Mouse (Mus musculus) adrenal gland, postnatal 10 days (tissue): ENCODE data around the gene Hk3. TPM values are rescaled to one million over a fixed set of nuclear protein-coding genes. Genes with fewer than 3 reads are reported as not detected.

Source experiments
- DNase-seq: peaks from one replicate; pipeline ENCODE4 v3.0.0; 2021; ENCODE audit warnings: mixed read lengths
- total RNA-seq, 2 experiments: library from RNA; stranded (reverse); gene quantifications; 2 replicates each; pipeline ENCODE4 v1.2.3; 2021

The Hk3 gene
- total RNA-seq, 2 experiments from 2014 or later: 1.7 to 2.0 TPM

DNA sequence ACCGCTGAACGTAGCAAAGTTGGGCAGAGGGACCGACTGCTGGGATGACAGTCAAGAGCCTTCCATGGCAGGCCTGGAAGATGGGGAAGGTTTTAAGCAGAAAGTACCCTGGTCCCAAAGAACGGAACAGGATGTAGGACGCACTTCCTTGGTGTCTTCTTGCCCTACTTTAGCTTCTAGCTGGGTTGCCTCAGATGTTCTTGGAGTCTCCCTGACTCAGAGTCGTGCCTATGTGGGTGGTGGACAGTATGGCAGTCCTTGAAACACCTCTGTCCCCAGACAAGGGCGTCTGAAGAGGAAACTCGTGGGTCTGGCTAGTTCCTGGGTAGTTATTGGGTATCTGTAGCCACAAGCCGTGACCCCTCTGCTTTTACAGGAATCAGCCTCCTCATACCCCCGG, 19.1 kb downstream of the Hk3 start:
- DNase-seq: no peak

DNA sequence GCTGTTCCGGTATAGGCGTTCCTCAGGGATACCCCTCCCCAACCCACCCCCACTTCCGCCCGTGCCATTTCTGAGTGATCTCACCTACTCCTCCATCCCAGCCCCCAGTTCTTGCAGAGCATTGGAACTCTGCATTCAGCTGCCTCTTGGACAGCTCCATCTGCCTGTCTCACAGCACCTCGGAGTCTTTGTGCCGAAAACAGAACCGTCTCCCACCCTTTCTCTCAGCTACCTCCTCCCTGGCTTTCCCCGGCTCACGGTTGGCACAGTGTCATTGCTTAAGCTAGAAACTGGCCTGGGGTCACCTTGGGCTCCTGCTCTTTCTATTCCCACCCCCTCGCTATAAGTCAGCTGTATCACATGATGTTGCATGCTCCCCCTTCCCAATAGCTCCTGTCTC, 20.8 kb downstream of the Hk3 start:
- no peak for DNase-seq

DNA sequence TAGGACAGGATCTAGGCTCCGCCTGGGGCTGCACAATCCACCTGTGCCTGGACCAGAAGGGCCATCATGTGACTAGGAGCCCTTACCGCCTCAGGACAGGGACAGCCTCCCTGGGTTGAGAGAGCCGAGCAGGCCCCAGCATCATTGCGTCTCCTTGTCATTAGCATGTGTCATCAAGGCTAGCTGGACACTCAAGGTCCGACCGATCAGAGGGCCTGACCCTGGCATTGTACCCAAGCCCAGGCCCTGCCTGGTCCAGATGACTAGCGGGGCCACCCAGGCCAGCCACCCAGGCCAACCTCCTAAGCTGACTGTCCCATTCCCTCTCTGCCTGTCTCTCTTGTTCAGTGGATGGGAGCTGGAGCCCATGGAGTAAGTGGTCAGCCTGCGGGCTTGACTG, 23.6 kb downstream of the Hk3 start:
- DNase-seq: no peak

DNA sequence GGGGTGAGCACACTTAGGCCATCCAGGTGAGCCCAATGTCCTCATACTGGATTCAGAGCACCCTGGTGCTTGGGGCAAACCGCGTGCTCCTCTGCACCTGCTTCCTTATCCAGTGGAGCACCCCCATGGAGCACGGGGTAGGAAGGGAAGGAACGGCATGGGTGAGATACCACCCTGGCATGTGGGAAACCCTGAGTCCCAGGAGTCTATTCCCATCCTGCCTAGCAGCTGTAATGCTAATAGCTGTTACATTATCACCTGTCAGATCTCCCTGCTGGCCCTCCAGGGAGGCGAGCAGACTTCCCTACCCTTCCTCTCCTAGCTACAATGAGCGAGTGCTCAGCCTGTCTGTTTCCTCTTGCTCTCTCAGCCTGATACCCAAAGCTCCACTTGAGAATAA, 26.0 kb downstream of the Hk3 start:
- DNase-seq: no peak

DNA sequence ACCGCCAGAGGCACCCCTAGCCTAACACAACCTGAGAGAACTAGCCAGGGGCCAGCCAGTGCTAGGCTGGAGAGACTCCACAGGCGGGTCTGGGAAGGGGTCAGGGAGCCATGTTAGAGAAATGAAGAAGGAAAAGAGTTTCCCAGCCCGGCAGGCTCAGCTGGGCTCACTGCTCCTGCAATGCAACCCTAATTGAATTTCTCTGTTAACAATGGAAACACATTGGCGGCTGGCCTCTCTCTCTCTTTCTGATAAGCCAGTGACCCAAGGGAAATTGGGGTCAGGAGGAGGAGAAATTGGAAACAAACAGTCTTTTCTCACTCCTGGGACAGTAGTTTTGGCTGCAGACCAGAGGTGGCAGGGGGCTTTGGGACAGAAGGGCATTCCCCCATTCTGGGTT, 26.6 kb downstream of the Hk3 start:
- DNase-seq: no peak

DNA sequence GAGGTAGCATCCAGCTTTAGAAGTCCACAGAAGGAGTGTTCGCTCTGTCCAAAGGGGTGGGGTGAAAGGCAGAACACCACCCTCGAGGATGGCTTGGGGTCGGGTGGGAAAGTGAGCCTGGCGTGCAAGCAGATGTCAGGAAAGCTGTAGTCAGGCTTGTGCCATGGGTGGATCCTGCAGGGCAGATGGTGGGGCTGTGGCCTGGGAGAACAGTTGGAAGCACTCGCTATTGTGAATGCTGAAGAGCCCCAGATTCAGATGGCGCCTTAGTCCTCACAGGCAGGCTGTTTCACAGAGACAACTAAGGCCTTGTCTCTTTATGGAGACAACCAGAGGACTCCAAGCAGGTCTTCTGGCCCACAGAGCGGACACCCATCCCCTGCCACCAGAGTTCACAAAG, 29.0 kb downstream of the Hk3 start:
- DNase-seq: no peak

DNA sequence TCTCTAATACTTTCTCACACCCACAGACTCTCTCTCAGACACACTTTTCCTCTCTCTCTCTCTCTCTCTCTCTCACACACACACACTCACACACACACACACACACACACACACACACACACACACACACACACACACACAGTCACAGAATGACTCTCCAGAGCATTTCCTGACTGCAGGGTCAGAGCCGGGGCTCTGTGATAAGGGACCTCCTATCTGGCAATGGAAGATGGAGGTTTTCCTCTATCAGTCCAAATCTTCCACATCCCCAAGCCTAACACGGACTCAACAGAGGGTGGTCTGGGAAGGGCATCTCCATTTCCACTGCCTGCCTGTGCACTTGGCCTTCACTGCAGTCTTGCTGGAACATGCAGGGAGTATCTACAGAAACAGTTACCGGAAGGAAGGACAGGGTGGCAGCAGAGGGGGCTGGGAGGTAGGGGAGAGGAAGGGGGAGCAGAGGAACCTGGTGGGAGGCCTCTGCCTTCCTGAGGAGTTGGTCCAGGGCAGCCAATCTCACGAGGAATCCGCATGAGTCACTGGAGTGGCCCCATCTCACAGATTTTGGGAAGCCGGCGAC, 32.9 kb downstream of the Hk3 start:
- DNase-seq: no peak

DNA sequence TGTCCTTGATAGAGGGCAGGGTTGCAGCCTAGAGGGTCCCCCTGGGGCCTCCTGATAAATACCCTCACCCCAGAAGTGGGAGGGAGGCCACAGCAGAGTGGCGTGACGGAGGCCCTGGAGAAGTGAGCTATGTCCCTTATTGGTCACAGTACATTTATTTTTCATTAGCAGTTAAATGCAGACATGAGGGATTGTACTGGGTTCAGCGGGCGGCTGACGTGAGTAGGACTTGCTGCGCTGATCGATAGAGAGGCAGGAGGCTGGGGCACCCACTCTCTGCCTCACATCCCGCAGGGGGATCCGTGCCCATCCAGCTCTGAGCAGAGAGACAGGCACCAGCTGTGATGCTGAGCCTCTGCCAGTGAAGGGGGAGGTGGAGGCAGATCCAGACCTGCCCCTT, 33.8 kb downstream of the Hk3 start:
- DNase-seq: no peak

DNA sequence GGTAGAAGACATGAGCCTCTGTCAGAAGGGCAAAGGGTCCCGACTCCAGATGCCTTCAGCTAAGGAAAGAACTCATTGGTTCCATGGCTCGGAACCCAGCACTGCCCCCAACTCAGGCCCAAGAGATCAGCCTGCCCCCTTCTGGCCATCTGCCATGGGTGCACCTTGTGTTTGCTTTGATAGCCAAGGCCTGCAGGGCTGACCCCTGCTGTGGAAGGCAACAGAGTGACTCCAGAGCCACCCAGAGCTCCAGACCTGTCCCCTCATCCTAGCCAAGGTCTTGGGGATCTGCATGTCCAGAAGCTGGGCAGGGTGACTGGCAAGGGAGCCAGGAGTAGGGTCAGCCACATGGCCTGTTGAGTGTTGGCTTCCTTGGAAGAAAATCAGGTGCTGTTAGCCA, 37.6 kb downstream of the Hk3 start:
- no peak for DNase-seq

DNA sequence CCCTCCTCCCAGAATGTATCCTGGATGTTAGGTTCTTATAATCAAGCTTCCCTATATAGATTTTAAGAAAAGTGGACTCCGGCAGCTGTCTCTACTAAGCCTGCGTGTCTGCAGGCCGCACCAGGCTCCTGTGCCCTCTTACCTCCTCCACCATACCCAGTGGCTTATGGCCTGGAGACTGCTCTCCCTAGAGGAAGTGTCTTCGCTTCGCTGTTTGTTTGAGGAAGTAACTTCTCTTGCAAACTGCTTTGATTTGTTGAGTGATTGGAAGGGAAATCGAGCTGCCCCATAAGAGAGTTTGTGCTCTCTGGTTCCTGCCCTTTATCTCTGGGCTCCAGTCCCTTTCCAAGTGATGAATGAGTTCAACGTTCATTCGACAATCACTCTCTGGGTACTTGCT, 38.2 kb downstream of the Hk3 start:
- no peak for DNase-seq

DNA sequence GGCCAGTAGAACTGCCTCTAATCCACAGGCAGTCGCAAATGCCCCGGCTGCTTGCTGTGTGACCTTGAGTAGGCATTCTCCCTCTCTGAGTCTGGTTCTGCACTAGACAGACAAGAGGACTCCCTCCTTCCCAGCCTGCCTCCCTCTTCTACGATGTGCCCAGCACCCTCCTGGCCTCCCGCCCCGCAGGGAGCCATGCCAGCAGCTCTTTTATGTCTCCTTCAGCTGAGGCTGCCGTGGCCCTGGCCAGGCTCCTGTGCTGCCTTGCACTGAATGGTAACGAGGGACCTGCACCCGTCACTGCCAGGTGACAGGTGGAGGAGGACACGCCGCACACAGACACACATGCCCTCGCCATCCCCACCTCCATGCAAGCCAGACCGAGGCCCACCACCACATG, 40.2 kb downstream of the Hk3 start:
- peak; percentile 65 for DNase-seq

DNA sequence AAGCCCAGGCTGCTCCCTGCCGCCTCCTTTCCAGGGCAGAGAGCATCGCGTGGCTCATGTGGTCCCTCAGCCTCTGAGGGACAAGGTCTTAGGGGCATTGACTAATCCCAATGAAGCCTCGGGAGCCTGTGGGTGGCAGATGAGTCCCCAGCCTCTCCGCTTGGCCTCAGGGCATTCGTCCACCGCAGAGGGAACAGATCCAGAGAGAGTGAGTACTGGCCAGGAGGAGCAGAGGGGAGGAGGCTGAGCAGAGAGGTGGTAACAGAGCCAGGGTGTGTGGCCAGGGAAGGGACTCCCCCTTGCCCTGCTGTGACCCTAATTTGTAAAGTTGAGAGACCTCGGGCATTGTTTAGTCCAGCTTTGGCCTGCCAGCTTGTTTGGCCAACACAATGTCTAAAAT, 42.4 kb downstream of the Hk3 start:
- DNase-seq: peak; percentile 43

DNA sequence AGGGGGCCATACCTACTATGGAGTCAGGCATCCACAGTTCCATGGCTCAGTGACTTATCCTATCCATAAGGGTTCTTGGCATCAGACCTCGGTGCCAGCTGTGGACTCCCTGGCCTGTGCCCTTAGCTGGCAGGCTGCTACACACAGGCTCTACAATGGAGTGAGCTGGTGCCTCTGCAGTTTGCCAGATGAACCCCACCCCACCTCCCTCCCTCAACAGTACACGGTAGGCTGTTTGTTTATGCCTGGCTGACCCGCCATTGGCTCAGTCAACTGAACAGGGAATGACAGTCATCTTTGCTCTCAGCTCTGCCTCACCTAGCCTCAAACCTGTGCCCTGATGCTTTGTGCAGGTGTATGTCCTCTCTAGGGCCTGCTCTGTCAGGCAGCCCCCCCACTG, 45.6 kb downstream of the Hk3 start:
- DNase-seq: no peak

DNA sequence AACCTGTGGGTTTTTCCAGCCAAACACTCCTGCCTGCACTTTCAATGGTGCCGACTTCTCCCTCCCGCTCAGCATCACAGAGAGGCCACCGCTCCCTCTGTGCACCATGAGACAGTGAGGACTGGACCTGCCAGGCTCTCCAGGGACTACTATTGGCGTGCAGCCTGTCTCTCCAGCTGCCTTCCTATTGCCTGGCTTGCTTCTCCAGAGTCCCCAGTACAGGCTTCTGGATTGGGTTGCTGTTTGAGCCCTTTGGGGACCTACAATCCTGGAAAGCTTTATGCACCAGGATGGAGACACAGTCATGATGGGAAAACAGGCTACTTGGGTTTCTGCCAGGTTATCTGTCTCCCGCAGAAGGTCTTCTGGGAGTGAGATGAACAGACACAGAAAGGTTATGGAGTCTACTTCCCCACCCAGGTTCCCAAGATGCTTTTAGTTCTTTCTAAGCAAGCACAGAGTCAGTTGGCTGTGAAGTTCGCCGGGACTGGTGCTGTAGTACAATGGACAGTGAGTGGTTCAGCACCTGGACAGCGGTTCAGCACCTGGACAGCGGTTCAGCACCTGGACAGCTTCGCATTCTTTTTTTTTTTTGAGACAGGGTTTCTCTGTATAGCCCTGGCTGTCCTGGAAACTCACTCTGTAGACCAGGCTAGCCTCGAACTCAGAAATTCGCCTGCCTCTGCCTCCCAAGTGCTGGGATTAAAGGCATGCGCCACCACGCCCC, 50.5 kb downstream of the Hk3 start:
- DNase-seq: peak; percentile 75

DNA sequence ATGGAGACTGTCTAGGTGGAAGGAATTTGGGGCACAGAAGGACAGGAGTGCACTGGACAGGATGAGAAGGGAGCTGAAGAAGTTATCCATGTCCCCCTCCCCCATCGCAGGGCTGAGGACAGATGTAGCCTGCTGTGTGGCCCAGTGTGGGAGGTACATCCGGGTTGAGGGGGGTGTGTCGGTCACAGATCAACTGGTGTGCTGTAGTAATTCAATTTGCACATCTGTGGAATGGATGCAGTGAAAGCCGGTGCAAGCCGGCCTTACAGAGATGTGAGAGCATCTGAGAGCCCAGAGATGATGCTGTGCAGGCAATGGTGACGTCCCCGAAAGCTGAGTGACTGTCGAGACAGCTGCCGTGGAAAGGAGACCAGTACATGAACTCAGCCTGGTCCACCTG, 51.7 kb downstream of the Hk3 start:
- DNase-seq: no peak

DNA sequence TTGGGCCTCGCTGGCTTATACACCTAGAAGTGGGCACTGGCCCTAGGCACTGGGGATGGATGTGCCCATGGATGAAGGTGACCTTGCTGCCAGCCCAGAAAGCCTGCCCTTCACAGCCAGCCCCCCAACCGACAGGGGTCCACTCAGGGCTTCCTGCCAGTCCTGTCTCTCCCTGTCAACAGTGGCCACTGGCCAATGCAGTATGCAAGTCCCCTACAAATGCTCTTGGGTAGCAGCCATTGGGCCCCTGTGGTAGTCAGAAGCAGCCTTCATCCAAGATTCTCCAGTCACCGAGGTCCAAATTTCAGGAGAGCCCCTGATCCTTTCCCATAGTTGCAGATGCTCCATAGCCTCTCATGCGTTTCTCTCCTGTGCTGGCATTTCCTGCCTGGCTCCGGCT, 52.5 kb downstream of the Hk3 start:
- DNase-seq: no peak

DNA sequence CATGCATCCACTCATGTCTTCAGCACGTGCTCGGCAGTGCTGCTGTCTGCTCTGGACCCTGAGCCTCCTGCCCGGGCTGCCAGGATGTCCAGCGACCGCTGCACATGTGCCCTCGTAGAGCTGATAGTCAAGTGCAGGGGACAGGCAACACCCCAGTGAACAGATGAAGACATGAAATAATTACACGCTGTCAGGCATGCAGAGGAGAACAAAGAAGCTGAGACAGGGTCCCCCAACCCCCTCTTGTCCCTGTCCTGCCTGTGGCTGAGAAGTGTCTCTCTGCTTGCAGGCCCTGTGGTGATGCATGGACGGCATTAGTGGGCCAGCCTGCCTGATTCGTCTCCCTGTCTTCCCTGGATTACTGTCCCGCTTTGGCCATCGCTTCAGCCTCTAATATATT, 53.7 kb downstream of the Hk3 start:
- DNase-seq: no peak

DNA sequence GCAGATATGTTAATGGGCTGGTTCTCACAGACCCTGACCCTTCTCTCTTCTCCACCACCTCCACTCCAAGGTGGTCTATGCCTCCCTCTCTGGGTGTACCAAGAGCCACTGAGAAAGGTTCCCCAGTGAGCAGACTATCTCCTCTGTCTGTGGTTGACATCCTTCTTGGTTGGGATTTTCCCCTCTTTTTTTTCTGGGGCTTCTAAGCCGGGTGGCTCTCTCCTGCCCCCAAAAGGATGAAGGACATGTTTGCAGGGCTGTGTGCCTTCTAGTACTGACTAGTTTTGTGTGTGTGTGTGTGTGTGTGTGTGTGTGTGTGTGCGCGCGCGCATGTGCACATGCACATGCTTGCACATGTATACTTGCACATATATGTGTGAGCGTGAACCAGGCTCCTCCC, 55.9 kb downstream of the Hk3 start:
- DNase-seq: no peak

DNA sequence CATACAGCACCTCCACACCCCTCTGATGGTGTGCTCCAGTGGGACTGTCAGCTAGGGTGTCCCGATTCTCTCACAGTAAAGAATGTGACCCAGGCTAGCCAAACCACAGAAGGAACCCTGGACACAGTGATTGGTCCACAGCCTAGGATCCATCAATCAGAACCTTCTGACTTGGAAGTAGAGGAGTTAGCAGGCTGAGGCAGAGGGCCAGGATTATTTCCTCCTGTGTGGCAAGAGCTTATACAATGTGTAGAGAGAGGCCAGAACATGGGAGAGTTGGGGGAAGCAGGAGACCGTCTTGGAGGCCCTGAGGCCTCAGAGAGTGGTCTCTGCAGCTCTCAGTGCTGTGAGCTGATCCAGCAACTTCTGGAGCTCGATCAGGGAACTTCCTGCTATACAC, 60.7 kb downstream of the Hk3 start:
- no peak for DNase-seq

DNA sequence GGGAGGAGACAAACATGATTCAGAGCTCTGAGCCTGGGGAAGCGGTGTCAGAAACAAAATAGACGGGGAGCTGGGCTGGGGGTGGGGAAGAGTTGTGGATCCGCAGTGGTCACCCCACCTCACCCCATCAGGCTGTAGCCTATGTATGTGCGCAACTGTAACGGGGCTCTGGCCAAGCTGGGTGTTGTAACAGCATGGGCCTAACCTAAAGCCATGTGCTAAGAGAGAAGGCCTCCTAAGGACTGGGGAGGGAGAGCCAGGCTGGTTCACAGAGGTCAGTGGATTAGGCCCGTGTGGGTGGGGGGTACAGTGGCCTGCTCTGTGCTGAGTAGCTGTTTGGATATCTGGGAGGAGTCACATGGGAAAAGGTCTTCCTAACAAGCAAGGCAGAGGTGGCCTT, 61.3 kb downstream of the Hk3 start:
- no peak for DNase-seq

DNA sequence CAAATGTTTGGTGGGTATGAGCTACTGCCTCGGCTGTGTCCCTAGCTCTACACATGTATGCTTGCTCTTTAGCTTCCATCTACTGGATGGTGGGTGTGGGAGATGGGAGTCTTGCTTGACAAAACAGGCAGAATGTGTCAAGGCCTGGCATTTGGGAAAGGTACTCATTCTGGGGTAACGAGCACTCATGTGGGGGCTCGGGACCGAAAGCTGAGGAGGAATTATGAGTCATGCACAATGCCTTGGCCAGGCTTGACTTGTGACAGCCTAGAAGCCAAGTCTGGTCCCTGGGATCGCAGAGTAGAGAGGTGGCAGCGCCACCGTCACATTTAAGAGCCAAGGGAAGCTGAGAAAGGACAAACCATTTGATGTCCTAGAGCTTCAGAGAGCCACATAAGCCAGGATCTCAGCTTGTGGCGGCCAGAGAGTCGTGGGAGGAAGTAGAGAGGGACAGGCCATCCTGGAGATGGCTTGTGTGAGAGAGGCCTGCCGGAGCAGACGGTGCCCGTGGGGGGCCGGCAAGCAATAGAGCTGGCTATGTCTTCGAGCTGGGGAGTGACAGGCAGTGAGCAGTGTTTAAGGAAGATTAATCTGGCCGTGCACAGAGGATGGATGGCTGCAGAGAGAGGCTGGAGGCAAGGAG, 62.0 kb downstream of the Hk3 start:
- no peak for DNase-seq

DNA sequence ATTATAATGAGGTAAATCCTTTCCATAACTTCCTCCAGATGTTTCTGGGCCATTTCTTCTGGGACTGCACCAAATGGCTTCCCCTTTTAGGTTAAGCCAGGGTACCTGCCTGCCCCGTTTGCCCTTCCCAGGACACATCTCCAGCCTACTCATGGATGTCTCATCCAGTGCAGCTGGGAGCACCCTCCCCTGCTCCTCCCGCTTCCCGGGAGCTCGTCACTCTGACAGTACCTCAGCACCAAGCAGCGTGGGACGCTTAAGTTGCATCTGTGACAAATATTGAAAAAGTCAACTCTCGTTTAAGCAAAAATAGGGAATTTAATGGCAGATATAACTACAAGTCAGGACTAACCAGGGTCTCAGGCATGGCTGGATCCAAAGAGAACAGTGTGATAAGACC, 63.9 kb downstream of the Hk3 start:
- DNase-seq: no peak
